Mouse (Mus musculus) heart, postnatal 36 days (tissue): ENCODE measurements at regions not wholly inside any gene's neighbourhood (a gene's known extent, or its start where the extent isn't known, plus 50 kb on each side); places are given as distances from the start of the nearest gene placed in this dataset.
A peak's percentile ranks its signal among the peaks of the same experiment; 100 is the strongest.
"Not testable (repeated sequence)": the region's sequence is repeated elsewhere in the genome, so short reads cannot be mapped to it uniquely, and the experiment has no call there.

Source experiments
- DNase-seq, 2 experiments: peaks; one replicate each; pipeline ENCODE4 v3.0.0; 2021 to 2022
- intact Hi-C: fragments of 180-260 bp; cut with DNase I; formaldehyde crosslinking; loops from one replicate; pipeline ENCODE4 v1.15.1; 2025

- intact Hi-C loops, DNase-seq: not testable (repeated sequence)
These were observed 64.1 kb upstream of the Ces1h start for GRCm38 (mm10) chr8:93443631-93444030.

GRCm38 (mm10) chr8:93441936-93442335 is 62.4 kb upstream of the Ces1h start:
- intact Hi-C loops, result no loop called here
- DNase-seq, result no peak

GRCm38 (mm10) chr8:93436586-93436985 is 57.1 kb upstream of the Ces1h start:
- intact Hi-C loops, DNase-seq: not testable (repeated sequence)

GRCm38 (mm10) chr8:93430637-93431036 is 51.1 kb upstream of the Ces1h start:
- peak; percentile 56 to 63 for DNase-seq
- intact Hi-C loops, result loop anchor here (1.0 to 2.0 kb wide), 2 partner anchors 371 to 420 kb away; no protein-coding TSS in a partner anchor
